Mouse (Mus musculus) erythroblast, embryonic 14.5 days (primary cell): Measurements from ENCODE around the gene Shc4. TPM values are rescaled to one million over a fixed set of nuclear protein-coding genes. Genes with fewer than 3 reads are reported as not detected.

Experiments used
- H3K27me3 ChIP-seq: 2 replicates; pipeline ENCODE4 v1.6.1; 2012; ENCODE audit warnings: inconsistent platforms; ENCODE audit not compliant: control insufficient read depth
- H3K36me3 ChIP-seq: 2 replicates; pipeline ENCODE4 v1.6.1; 2012; ENCODE audit warnings: mild to moderate bottlenecking, inconsistent platforms; ENCODE audit not compliant: control insufficient read depth
- H3K4me1 ChIP-seq: 2 replicates; pipeline ENCODE4 v1.6.1; 2012; ENCODE audit warnings: inconsistent platforms; ENCODE audit not compliant: control insufficient read depth
- H3K4me3 ChIP-seq: replicated peaks from 2 replicates; pipeline ENCODE3; 2012; ENCODE audit warnings: moderate library complexity, mild to moderate bottlenecking, inconsistent platforms
- H3K9me3 ChIP-seq: 2 replicates; pipeline ENCODE4 v1.6.1; 2012; ENCODE audit warnings: low read length, inconsistent platforms, mixed read lengths; ENCODE audit not compliant: control insufficient read depth
- GATA1 ChIP-seq: IDR thresholded peaks from 2 replicates; pipeline ENCODE4 v1.6.1; 2012; ENCODE audit warnings: low read length, inconsistent platforms, mixed read lengths
- TAL1 ChIP-seq: IDR thresholded peaks from 3 replicates; pipeline ENCODE4 v1.6.1; 2012; ENCODE audit warnings: low read length, inconsistent platforms, mixed read lengths
- polyA plus RNA-seq: library from polyadenylated mRNA; stranded (reverse); fragments of >175 nt; gene quantifications from 2 replicates; pipeline ENCODE4 v1.2.3, GENCODE M21; 2012

Shc4 gene
- polyA plus RNA-seq, 1 experiment = 0.03 TPM

GRCm38 (mm10) chr2:125659823-125660536 is 64.0 kb downstream of the Shc4 start:
- TF ChIP-seq TAL1 = no peak
- no peak for TF ChIP-seq GATA1
- Histone ChIP-seq H3K4me3 (peak overlapping the region; percentile 40), H3K27me3 (no peaks in the 10 kb centered on the region)

GRCm38 (mm10) chr2:125655391-125655790 is 68.6 kb downstream of the Shc4 start:
- H3K9me3 ChIP-seq = peaks cover 4% of the 10 kb centered on the region; the same call in 1 of the 2 replicates
- no peaks in the 10 kb centered on the region for H3K36me3 ChIP-seq
- H3K4me1 ChIP-seq = peaks cover 2% of the 10 kb centered on the region
- no peak overlapping the region for H3K4me3 ChIP-seq
- TF ChIP-seq GATA1 = no peak
- TF ChIP-seq TAL1 = no peak
- no peaks in the 10 kb centered on the region for H3K27me3 ChIP-seq

More at GRCm38 (mm10) chr2:125659823-125660536, 64.0 kb downstream of the Shc4 start:
- H3K9me3 ChIP-seq = peaks cover 4% of the 10 kb centered on the region; the same call in 1 of the 2 replicates
- peaks cover 38% of the 10 kb centered on the region for H3K4me1 ChIP-seq
- H3K36me3 ChIP-seq = no peaks in the 10 kb centered on the region

- H3K36me3 ChIP-seq = no peaks in the 10 kb centered on the region
- no peaks in the 10 kb centered on the region for H3K27me3 ChIP-seq
- no peaks in the 10 kb centered on the region for H3K9me3 ChIP-seq
- TF ChIP-seq TAL1 (no peak), GATA1 (no peak)
- H3K4me1 ChIP-seq = no peaks in the 10 kb centered on the region
- H3K4me3 ChIP-seq = no peak overlapping the region
These were observed 70.7 kb downstream of the Shc4 start for GRCm38 (mm10) chr2:125653286-125653685.

- H3K4me1 ChIP-seq = no peaks in the 10 kb centered on the region
- no peaks in the 10 kb centered on the region for H3K36me3 ChIP-seq
- TF ChIP-seq TAL1 (no peak), GATA1 (no peak)
- H3K27me3 ChIP-seq = no peaks in the 10 kb centered on the region
- H3K4me3 ChIP-seq = no peak overlapping the region
- H3K9me3 ChIP-seq = no peaks in the 10 kb centered on the region
These were observed 72.4 kb downstream of the Shc4 start for GRCm38 (mm10) chr2:125651563-125651962.

- Histone ChIP-seq H3K27me3 (no peaks in the 10 kb centered on the region), H3K9me3 (no peaks in the 10 kb centered on the region), H3K4me1 (no peaks in the 10 kb centered on the region), H3K4me3 (no peak overlapping the region), H3K36me3 (no peaks in the 10 kb centered on the region)
- TF ChIP-seq TAL1 = no peak
- TF ChIP-seq GATA1 = no peak
These were observed 73.1 kb downstream of the Shc4 start for GRCm38 (mm10) chr2:125650742-125651352.

GRCm38 (mm10) chr2:125650038-125650437 is 73.9 kb downstream of the Shc4 start:
- H3K9me3 ChIP-seq = no peaks in the 10 kb centered on the region
- no peak overlapping the region for H3K4me3 ChIP-seq
- H3K36me3 ChIP-seq = no peaks in the 10 kb centered on the region
- TF ChIP-seq GATA1 = no peak
- no peak for TF ChIP-seq TAL1
- no peaks in the 10 kb centered on the region for H3K27me3 ChIP-seq
- no peaks in the 10 kb centered on the region for H3K4me1 ChIP-seq

- Histone ChIP-seq H3K27me3 (no peaks in the 10 kb centered on the region), H3K36me3 (no peaks in the 10 kb centered on the region), H3K4me3 (no peak overlapping the region), H3K9me3 (no peaks in the 10 kb centered on the region), H3K4me1 (no peaks in the 10 kb centered on the region)
- TF ChIP-seq TAL1 (no peak), GATA1 (no peak)
These were observed 79.0 kb downstream of the Shc4 start for GRCm38 (mm10) chr2:125644912-125645311.

GRCm38 (mm10) chr2:125637331-125637730 is 86.6 kb downstream of the Shc4 start:
- H3K4me1 ChIP-seq = no peaks in the 10 kb centered on the region

GRCm38 (mm10) chr2:125630010-125630409 is 93.9 kb downstream of the Shc4 start:
- Histone ChIP-seq H3K4me3 (no peak overlapping the region), H3K27me3 (no peaks in the 10 kb centered on the region; the same call in 1 of the 2 replicates)
- TF ChIP-seq GATA1 (no peak), TAL1 (no peak)

More at GRCm38 (mm10) chr2:125637331-125637730, 86.6 kb downstream of the Shc4 start:
- Histone ChIP-seq H3K27me3 (no peaks in the 10 kb centered on the region), H3K9me3 (no peaks in the 10 kb centered on the region), H3K4me3 (no peak overlapping the region), H3K36me3 (no peaks in the 10 kb centered on the region)
- TF ChIP-seq GATA1 (no peak), TAL1 (no peak)

More at GRCm38 (mm10) chr2:125630010-125630409, 93.9 kb downstream of the Shc4 start:
- Histone ChIP-seq H3K4me1 (peaks cover 10% of the 10 kb centered on the region), H3K9me3 (no peaks in the 10 kb centered on the region), H3K36me3 (no peaks in the 10 kb centered on the region)
